Mouse (Mus musculus) forebrain, embryonic 13.5 days (tissue): ENCODE data around the gene Ccdc9b. TPM values are rescaled to one million over a fixed set of nuclear protein-coding genes. Genes with fewer than 3 reads are reported as not detected.
A peak's percentile ranks its signal among the peaks of the same experiment; 100 is the strongest.

ENCODE experiments used
- ATAC-seq: fragments of 200-750 bp; cut with Nextera tagmentation; 2 replicates; pipeline ENCODE4 v1.8.0; 2017
- H3K27ac ChIP-seq: fragments of 300-500 bp; sonication (generic); 2 replicates; pipeline ENCODE4 v1.5.1; 2015; ENCODE audit warnings: inconsistent platforms, mild to moderate bottlenecking, moderate library complexity
- H3K27me3 ChIP-seq: fragments of 300-500 bp; sonication (generic); 2 replicates; pipeline ENCODE4 v1.6.1; 2015; ENCODE audit warnings: mild to moderate bottlenecking, inconsistent platforms
- H3K36me3 ChIP-seq: fragments of 300-500 bp; sonication (generic); 2 replicates; pipeline ENCODE4 v1.6.1; 2015; ENCODE audit warnings: mild to moderate bottlenecking, inconsistent platforms; ENCODE audit not compliant: poor library complexity, severe bottlenecking
- H3K4me1 ChIP-seq: fragments of 300-500 bp; sonication (generic); 2 replicates; pipeline ENCODE4 v1.6.1; 2015; ENCODE audit warnings: inconsistent platforms
- H3K4me2 ChIP-seq: fragments of 300-500 bp; sonication (generic); 2 replicates; pipeline ENCODE4 v1.6.1; 2015; ENCODE audit warnings: inconsistent platforms, mild to moderate bottlenecking, moderate library complexity
- H3K4me3 ChIP-seq: fragments of 300-500 bp; sonication (generic); 2 replicates; pipeline ENCODE4 v1.5.1; 2015; ENCODE audit warnings: mild to moderate bottlenecking, inconsistent platforms
- H3K9ac ChIP-seq: fragments of 300-500 bp; sonication (generic); 2 replicates; pipeline ENCODE4 v1.6.1; 2015; ENCODE audit warnings: mild to moderate bottlenecking, inconsistent platforms
- H3K9me3 ChIP-seq: fragments of 300-500 bp; sonication (generic); replicated peaks from 2 replicates; pipeline ENCODE4 v1.6.1; 2016; ENCODE audit warnings: inconsistent platforms
- WGBS: fragments of 180-500 bp; shearing (Covaris S2); methylation state at CpG from one replicate; pipeline ENCODE4 v1.1.7; 2015; 5-methylcytosine and 5-hydroxymethylcytosine counted together
- polyA plus RNA-seq: library from polyadenylated mRNA; unstranded; fragments of >200 nt; fragmentation: Nextera tagmentation; extraction: Ambion mirVana; gene quantifications from 2 replicates; pipeline ENCODE4 v1.2.1, GENCODE M21; 2015

Gene Ccdc9b
- polyA plus RNA-seq, result 1.5 and 2.0 TPM in 2 replicates

GRCm38 (mm10) chr2:118761906-118762783 lies at the start of gene Ccdc9b:
Gene Ccdc9b (minus strand): TSS chr2:118762661.
- Histone ChIP-seq H3K4me3 (peak within 1 kb of the TSS; percentile 23), H3K9me3 (no peaks in the 10 kb centered on the region), H3K4me1 (peaks cover 50% of the 10 kb centered on the region), H3K36me3 (no peaks in the 10 kb centered on the region), H3K27me3 (peaks cover 4% of the 10 kb centered on the region; the same call in 1 of the 2 replicates), H3K9ac (peak within 1 kb of the TSS; percentile 62), H3K27ac (peak within 1 kb of the TSS; percentile 99), H3K4me2 (peak within 1 kb of the TSS; percentile 56)
- peak; percentile 88 for ATAC-seq
- WGBS, result 2% methylated on average over 29 of the region's 29 CpGs

GRCm38 (mm10) chr2:118810861-118811260 lies 48.4 kb upstream of the Ccdc9b start:
- no peak for ATAC-seq
- Histone ChIP-seq H3K9ac (no peak overlapping the region), H3K4me2 (no peak overlapping the region), H3K4me1 (peaks cover 20% of the 10 kb centered on the region), H3K27me3 (peaks cover 6% of the 10 kb centered on the region; the same call in 1 of the 2 replicates), H3K9me3 (no peaks in the 10 kb centered on the region), H3K27ac (no peak overlapping the region), H3K36me3 (no peaks in the 10 kb centered on the region), H3K4me3 (no peak overlapping the region)
- WGBS, result 38% methylated on average over 2 of the region's 2 CpGs

GRCm38 (mm10) chr2:118806860-118807259 lies 44.4 kb upstream of the Ccdc9b start:
- Histone ChIP-seq H3K27me3 (peaks cover 6% of the 10 kb centered on the region; the same call in 1 of the 2 replicates), H3K4me1 (no peaks in the 10 kb centered on the region), H3K9ac (no peak overlapping the region), H3K4me2 (no peak overlapping the region), H3K27ac (no peak overlapping the region), H3K36me3 (no peaks in the 10 kb centered on the region), H3K4me3 (no peak overlapping the region), H3K9me3 (no peaks in the 10 kb centered on the region)
- 72% methylated on average over 4 of the region's 4 CpGs for WGBS
- ATAC-seq, result no peak

- WGBS, result 45% methylated on average over 3 of the region's 3 CpGs
- Histone ChIP-seq H3K36me3 (no peaks in the 10 kb centered on the region), H3K9me3 (no peaks in the 10 kb centered on the region), H3K4me2 (no peak overlapping the region), H3K9ac (no peak overlapping the region), H3K4me1 (no peaks in the 10 kb centered on the region), H3K27ac (no peak overlapping the region), H3K4me3 (no peak overlapping the region), H3K27me3 (peaks cover 3% of the 10 kb centered on the region; the same call in 1 of the 2 replicates)
- no peak for ATAC-seq
Observed at GRCm38 (mm10) chr2:118805756-118806155, 43.3 kb upstream of the Ccdc9b start.

- Histone ChIP-seq H3K4me2 (no peak overlapping the region), H3K27me3 (peaks cover 3% of the 10 kb centered on the region; the same call in 1 of the 2 replicates), H3K27ac (no peak overlapping the region), H3K4me3 (no peak overlapping the region), H3K9ac (no peak overlapping the region), H3K4me1 (no peaks in the 10 kb centered on the region), H3K36me3 (no peaks in the 10 kb centered on the region), H3K9me3 (no peaks in the 10 kb centered on the region)
- no peak for ATAC-seq
- 79% methylated on average over 3 of the region's 3 CpGs for WGBS
Observed at GRCm38 (mm10) chr2:118805137-118805536, 42.7 kb upstream of the Ccdc9b start.

GRCm38 (mm10) chr2:118804474-118804873 lies 42.0 kb upstream of the Ccdc9b start:
- no peak for ATAC-seq
- H3K36me3 ChIP-seq, result no peaks in the 10 kb centered on the region
- H3K4me3 ChIP-seq, result no peak overlapping the region
- H3K4me2 ChIP-seq, result no peak overlapping the region
- H3K27ac ChIP-seq, result no peak overlapping the region
- H3K4me1 ChIP-seq, result no peaks in the 10 kb centered on the region
- peaks cover 3% of the 10 kb centered on the region; the same call in 1 of the 2 replicates for H3K27me3 ChIP-seq
- H3K9ac ChIP-seq, result no peak overlapping the region
- no peaks in the 10 kb centered on the region for H3K9me3 ChIP-seq
- WGBS, result 80% methylated on average over 2 of the region's 2 CpGs

- Histone ChIP-seq H3K27ac (no peak overlapping the region), H3K9ac (no peak overlapping the region), H3K4me2 (no peak overlapping the region), H3K27me3 (peaks cover 3% of the 10 kb centered on the region; the same call in 1 of the 2 replicates), H3K36me3 (no peaks in the 10 kb centered on the region), H3K9me3 (no peaks in the 10 kb centered on the region), H3K4me1 (no peaks in the 10 kb centered on the region), H3K4me3 (no peak overlapping the region)
- ATAC-seq, result no peak
- WGBS, result 78% methylated on average over 4 of the region's 4 CpGs
Observed at GRCm38 (mm10) chr2:118802542-118803118, 40.2 kb upstream of the Ccdc9b start.

- no peak overlapping the region for H3K27ac ChIP-seq
- H3K36me3 ChIP-seq, result peaks cover 15% of the 10 kb centered on the region
- no peaks in the 10 kb centered on the region; the same call in 1 of the 2 replicates for H3K27me3 ChIP-seq
- ATAC-seq, result no peak
- H3K4me3 ChIP-seq, result no peak overlapping the region
- no peak overlapping the region for H3K9ac ChIP-seq
- no peaks in the 10 kb centered on the region for H3K9me3 ChIP-seq
- 87% methylated on average over 4 of the region's 4 CpGs for WGBS
- no peak overlapping the region for H3K4me2 ChIP-seq
- H3K4me1 ChIP-seq, result peaks cover 21% of the 10 kb centered on the region
Observed at GRCm38 (mm10) chr2:118793636-118794035, 31.2 kb upstream of the Ccdc9b start.

- H3K36me3 ChIP-seq, result peaks cover 24% of the 10 kb centered on the region
- H3K4me3 ChIP-seq, result no peak overlapping the region
- H3K4me1 ChIP-seq, result peaks cover 21% of the 10 kb centered on the region
- H3K9ac ChIP-seq, result no peak overlapping the region
- ATAC-seq, result no peak
- no peak overlapping the region for H3K4me2 ChIP-seq
- no peak overlapping the region for H3K27ac ChIP-seq
- H3K27me3 ChIP-seq, result no peaks in the 10 kb centered on the region
- 85% methylated on average over 4 of the region's 4 CpGs for WGBS
- H3K9me3 ChIP-seq, result no peaks in the 10 kb centered on the region
Observed at GRCm38 (mm10) chr2:118792259-118792613, 29.8 kb upstream of the Ccdc9b start.

- Histone ChIP-seq H3K27me3 (no peaks in the 10 kb centered on the region), H3K4me1 (peaks cover 21% of the 10 kb centered on the region), H3K4me3 (no peak overlapping the region), H3K9me3 (no peaks in the 10 kb centered on the region), H3K4me2 (no peak overlapping the region), H3K36me3 (peaks cover 29% of the 10 kb centered on the region), H3K27ac (no peak overlapping the region), H3K9ac (no peak overlapping the region)
- no peak for ATAC-seq
- 96% methylated on average over 26 of the region's 26 CpGs for WGBS
Observed at GRCm38 (mm10) chr2:118791591-118792258, 29.3 kb upstream of the Ccdc9b start.

- Histone ChIP-seq H3K36me3 (peaks cover 36% of the 10 kb centered on the region), H3K9me3 (no peaks in the 10 kb centered on the region), H3K27ac (no peak overlapping the region), H3K9ac (0 out of 2 replicates have a peak overlapping the region, but pooled peaks have one; percentile 5), H3K4me3 (peak overlapping the region; percentile 6; the same call in 1 of the 2 replicates), H3K4me2 (peak overlapping the region; percentile 45), H3K27me3 (no peaks in the 10 kb centered on the region), H3K4me1 (peaks cover 21% of the 10 kb centered on the region)
- ATAC-seq, result peak; percentile 68
- 25% methylated on average over 44 of the region's 44 CpGs for WGBS
Observed at GRCm38 (mm10) chr2:118790551-118791525, 28.4 kb upstream of the Ccdc9b start.
